Mouse (Mus musculus): ENCODE measurements around the gene Npsr1.
A peak's percentile ranks its signal among the peaks of the same experiment; 100 is the strongest.

The Npsr1 gene

GRCm38 (mm10) chr9:24097696-24098095 is at the start of gene Npsr1:
Npsr1 (plus strand) TSS chr9:24097996.
- DNase-seq (ENCODE audit: low spot score in 2 of 2), result no peak

GRCm38 (mm10) chr9:24051538-24051937 is 46.3 kb upstream of the Npsr1 start:
- no peak for DNase-seq (ENCODE audit: low spot score in 2 of 2)

- no peak for DNase-seq (ENCODE audit: low spot score in 2 of 2)
These were observed 34.5 kb upstream of the Npsr1 start for GRCm38 (mm10) chr9:24063251-24063650.

- no peak for DNase-seq (ENCODE audit: low spot score in 2 of 2)
These were observed 26.1 kb upstream of the Npsr1 start for GRCm38 (mm10) chr9:24071664-24072063.

- DNase-seq (ENCODE audit: low spot score in 2 of 2), result no peak
These were observed 20.2 kb upstream of the Npsr1 start for GRCm38 (mm10) chr9:24077596-24077995.

GRCm38 (mm10) chr9:24091875-24092274 is 5.9 kb upstream of the Npsr1 start:
- no peak for DNase-seq (ENCODE audit: low spot score in 2 of 2)

- DNase-seq (ENCODE audit: low spot score in 2 of 2), result no peak
These were observed 730 bp downstream of the Npsr1 start for GRCm38 (mm10) chr9:24098526-24098925.

GRCm38 (mm10) chr9:24099631-24100030 is 1.8 kb downstream of the Npsr1 start:
- DNase-seq (ENCODE audit: low spot score in 2 of 2), result no peak

GRCm38 (mm10) chr9:24119423-24119822 is 21.6 kb downstream of the Npsr1 start:
- peak; percentile 43 to 44 for DNase-seq (ENCODE audit: low spot score in 2 of 2)

GRCm38 (mm10) chr9:24133142-24133541 is 35.3 kb downstream of the Npsr1 start:
- DNase-seq (ENCODE audit: low spot score in 2 of 2), result no peak

GRCm38 (mm10) chr9:24136354-24136753 is 38.6 kb downstream of the Npsr1 start:
- DNase-seq (ENCODE audit: low spot score in 2 of 2), result no peak

GRCm38 (mm10) chr9:24144341-24144740 is 46.5 kb downstream of the Npsr1 start:
- DNase-seq (ENCODE audit: low spot score in 2 of 2), result peak; percentile 23 to 24

GRCm38 (mm10) chr9:24157208-24157607 is 59.4 kb downstream of the Npsr1 start:
- no peak for DNase-seq (ENCODE audit: low spot score in 2 of 2)

- DNase-seq (ENCODE audit: low spot score in 2 of 2), result no peak
These were observed 62.6 kb downstream of the Npsr1 start for GRCm38 (mm10) chr9:24160409-24160808.

GRCm38 (mm10) chr9:24168501-24168900 is 70.7 kb downstream of the Npsr1 start:
- DNase-seq (ENCODE audit: low spot score in 2 of 2), result no peak

GRCm38 (mm10) chr9:24170728-24171127 is 72.9 kb downstream of the Npsr1 start:
- DNase-seq (ENCODE audit: low spot score in 2 of 2), result no peak

- no peak for DNase-seq (ENCODE audit: low spot score in 2 of 2)
These were observed 80.9 kb downstream of the Npsr1 start for GRCm38 (mm10) chr9:24178744-24179143.

- DNase-seq (ENCODE audit: low spot score in 2 of 2), result no peak
These were observed 83.1 kb downstream of the Npsr1 start for GRCm38 (mm10) chr9:24180926-24181325.

GRCm38 (mm10) chr9:24186289-24186688 is 88.5 kb downstream of the Npsr1 start:
- DNase-seq (ENCODE audit: low spot score in 2 of 2), result peak; percentile 20 to 36

GRCm38 (mm10) chr9:24189511-24190260 is 91.9 kb downstream of the Npsr1 start:
- DNase-seq (ENCODE audit: low spot score in 2 of 2), result peak; percentile 39 to 46

- no peak for DNase-seq (ENCODE audit: low spot score in 2 of 2)
These were observed 92.4 kb downstream of the Npsr1 start for GRCm38 (mm10) chr9:24190261-24190588.

GRCm38 (mm10) chr9:24198254-24198653 is 100.5 kb downstream of the Npsr1 start:
- no peak for DNase-seq (ENCODE audit: low spot score in 2 of 2)

GRCm38 (mm10) chr9:24211636-24212035 is 113.8 kb downstream of the Npsr1 start:
- DNase-seq (ENCODE audit: low spot score in 2 of 2), result peak; percentile 80 to 84

- peak in 1 of 2 experiments; percentile 34 for DNase-seq (ENCODE audit: low spot score in 2 of 2)
These were observed 119.9 kb downstream of the Npsr1 start for GRCm38 (mm10) chr9:24217721-24218120.

Measured in right cerebral cortex, adult 2 months (tissue).